Mouse (Mus musculus) limb, embryonic 11.5 days (tissue): ENCODE results near the gene Gm11596. TPM values are rescaled to one million over a fixed set of nuclear protein-coding genes. Genes with fewer than 3 reads are reported as not detected.
"Not testable (repeated sequence)": the region's sequence is repeated elsewhere in the genome, so short reads cannot be mapped to it uniquely, and the experiment has no call there.

Experiments
- ATAC-seq: fragments of 200-750 bp; cut with Nextera tagmentation; 2 replicates; pipeline ENCODE4 v1.8.0; 2017; ENCODE audit warnings: low read depth; ENCODE audit not compliant: insufficient number of reproducible peaks, low FRiP score, low TSS enrichment
- DNase-seq: peaks from one replicate; pipeline ENCODE4 v3.0.0-alpha.2; 2015; ENCODE audit warnings: low spot score
- H3K27ac ChIP-seq: fragments of 300-500 bp; sonication (generic); replicated peaks from 2 replicates; pipeline ENCODE4 v1.5.1; 2014; ENCODE audit warnings: low read depth, mild to moderate bottlenecking, low read length
- H3K27me3 ChIP-seq: fragments of 300-500 bp; sonication (generic); 2 replicates; pipeline ENCODE4 v1.6.1; 2014; ENCODE audit warnings: mild to moderate bottlenecking, low read length, mixed read lengths; ENCODE audit not compliant: control insufficient read depth, insufficient read depth
- H3K36me3 ChIP-seq: fragments of 300-500 bp; sonication (generic); 2 replicates; pipeline ENCODE4 v1.6.1; 2014; ENCODE audit warnings: mild to moderate bottlenecking, low read length, moderate library complexity, mixed read lengths; ENCODE audit not compliant: control insufficient read depth, insufficient read depth
- H3K4me1 ChIP-seq: fragments of 300-500 bp; sonication (generic); 2 replicates; pipeline ENCODE4 v1.6.1; 2014; ENCODE audit warnings: low read length, mixed read lengths; ENCODE audit not compliant: control insufficient read depth, insufficient read depth
- H3K4me2 ChIP-seq: fragments of 300-500 bp; sonication (generic); 2 replicates; pipeline ENCODE4 v1.6.1; 2014; ENCODE audit warnings: low read depth, mild to moderate bottlenecking, moderate library complexity; ENCODE audit not compliant: severe bottlenecking
- H3K4me3 ChIP-seq: fragments of 300-500 bp; sonication (generic); 2 replicates; pipeline ENCODE4 v1.5.1; 2014; ENCODE audit warnings: low read depth, low read length
- H3K9ac ChIP-seq: fragments of 300-500 bp; sonication (generic); 2 replicates; pipeline ENCODE4 v1.6.1; 2014; ENCODE audit warnings: mild to moderate bottlenecking, low read length
- H3K9me3 ChIP-seq: fragments of 300-500 bp; sonication (generic); 2 replicates; pipeline ENCODE4 v1.6.1; 2016; ENCODE audit warnings: low read length; ENCODE audit not compliant: control insufficient read depth
- WGBS: fragments of 180-500 bp; shearing (Covaris S2); extraction: QIAGEN DNeasy Blood & Tissue Kit; methylation state at CpG from one replicate; pipeline ENCODE4 v1.1.7; 2014; 5-methylcytosine and 5-hydroxymethylcytosine counted together
- polyA plus RNA-seq: library from polyadenylated mRNA; unstranded; fragments of >200 nt; fragmentation: Nextera tagmentation; extraction: Ambion mirVana; gene quantifications from 2 replicates; pipeline ENCODE4 v1.2.1, GENCODE M21; 2014

Gm11596 gene
- polyA plus RNA-seq, 1 experiment from 2014 or later: not detected

DNA sequence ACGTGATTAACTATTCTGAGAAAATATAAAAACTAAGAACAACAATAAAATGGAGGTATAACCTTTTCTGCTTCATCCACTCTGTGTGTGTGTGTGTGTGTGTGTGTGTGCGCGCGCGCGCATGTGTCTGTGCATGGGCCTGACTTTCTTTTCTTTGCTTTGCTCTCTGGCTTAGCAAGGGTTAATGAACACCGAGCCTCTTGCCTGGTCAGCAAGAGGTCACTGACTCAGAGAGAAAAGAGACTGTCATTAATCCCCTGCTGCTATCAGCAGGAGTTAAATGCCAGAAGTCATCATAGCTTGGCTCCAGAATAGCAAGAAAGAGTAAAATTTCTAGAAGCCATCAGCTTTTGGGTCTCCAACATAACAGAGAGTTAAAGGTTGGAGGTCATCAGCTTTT, 14.9 kb downstream of the Gm11596 start:
- Histone ChIP-seq H3K36me3 (no peaks in the 10 kb centered on the region), H3K4me3 (no peak overlapping the region), H3K4me2 (no peak overlapping the region), H3K27me3 (no peaks in the 10 kb centered on the region), H3K4me1 (no peaks in the 10 kb centered on the region), H3K9me3 (no peaks in the 10 kb centered on the region), H3K9ac (no peak overlapping the region), H3K27ac (no peak overlapping the region)
- no peak for DNase-seq
- ATAC-seq: no peak
- WGBS: 59% methylated on average over 7 of the region's 7 CpGs

DNA sequence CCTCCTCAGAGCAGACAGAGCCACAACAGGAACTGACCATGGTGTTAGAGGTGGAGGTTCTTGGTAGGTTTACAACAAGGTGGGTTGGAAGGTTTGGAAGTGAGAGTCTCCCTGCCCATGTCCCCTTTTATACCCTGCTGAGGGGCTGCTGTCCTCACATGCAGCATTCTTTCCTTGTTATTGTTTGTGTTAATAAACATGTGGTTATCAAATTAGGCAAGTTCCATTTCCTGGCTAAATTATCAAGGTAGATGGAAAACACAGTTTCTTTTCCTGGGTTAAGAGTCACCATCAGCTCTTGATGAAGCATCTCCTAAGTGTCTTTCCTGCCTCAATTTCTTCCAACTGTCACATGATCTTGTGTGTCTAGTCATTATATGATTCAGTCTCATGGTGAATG, 20.5 kb downstream of the Gm11596 start, which contains the start of gene Gm11595:
Gene Gm11595 (minus strand): TSS at position 101 of the 400 bp plus-strand sequence.
- DNase-seq, H3K4me1 ChIP-seq, H3K9ac ChIP-seq, H3K4me2 ChIP-seq, ATAC-seq, H3K9me3 ChIP-seq, H3K36me3 ChIP-seq, H3K4me3 ChIP-seq, H3K27ac ChIP-seq, H3K27me3 ChIP-seq: not testable (repeated sequence)

DNA sequence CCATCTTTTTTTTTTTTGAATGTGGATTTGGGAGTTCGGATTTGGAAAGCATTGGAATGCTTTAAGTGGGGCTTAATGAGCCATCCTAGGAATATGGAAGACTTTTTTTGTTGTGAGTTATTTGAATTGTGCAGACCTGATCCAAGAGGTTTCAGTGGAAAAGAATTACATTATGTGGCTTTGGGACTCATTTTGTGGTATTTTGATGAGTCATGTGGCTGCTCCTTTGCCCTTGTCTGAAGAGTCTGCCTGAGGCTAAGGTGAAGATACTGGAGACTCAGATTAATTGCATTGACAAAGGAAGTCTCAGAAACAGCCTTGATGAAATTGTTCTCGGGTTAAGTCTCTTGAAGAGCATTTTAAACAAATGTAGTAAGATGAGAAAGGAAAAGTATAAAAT, 24.9 kb downstream of the Gm11596 start:
- Histone ChIP-seq H3K27me3 (no peaks in the 10 kb centered on the region), H3K9me3 (no peaks in the 10 kb centered on the region), H3K4me1 (no peaks in the 10 kb centered on the region), H3K4me3 (no peak overlapping the region), H3K9ac (no peak overlapping the region), H3K36me3 (no peaks in the 10 kb centered on the region), H3K27ac (no peak overlapping the region), H3K4me2 (no peak overlapping the region)
- WGBS: 80% methylated on average over 2 of the region's 2 CpGs
- ATAC-seq: no peak
- DNase-seq: no peak

DNA sequence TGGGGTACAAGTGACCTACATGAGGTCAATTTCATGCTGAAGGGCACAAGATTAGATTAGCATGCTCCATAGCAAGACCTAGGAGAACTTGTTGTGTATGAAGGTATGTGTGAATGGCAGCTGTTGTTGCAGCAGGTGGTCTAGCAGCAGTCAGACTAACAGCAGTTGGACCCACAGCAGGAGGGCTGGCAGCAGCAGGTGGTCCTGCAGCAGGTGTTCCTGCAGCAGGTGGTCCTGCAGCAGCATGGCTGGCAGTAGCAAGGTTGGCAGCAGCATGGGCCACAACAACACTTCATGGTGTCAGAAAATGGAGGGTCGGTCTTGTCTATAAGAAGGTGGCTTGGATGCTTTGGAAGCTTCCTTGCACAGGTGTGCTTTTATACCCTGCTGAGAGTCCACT, 34.4 kb downstream of the Gm11596 start:
- Histone ChIP-seq H3K9me3 (no peaks in the 10 kb centered on the region), H3K4me1 (no peaks in the 10 kb centered on the region), H3K4me3 (no peak overlapping the region), H3K9ac (no peak overlapping the region), H3K36me3 (no peaks in the 10 kb centered on the region), H3K27ac (no peak overlapping the region), H3K27me3 (no peaks in the 10 kb centered on the region), H3K4me2 (no peak overlapping the region)
- 97% methylated on average over 1 of the region's 1 CpGs for WGBS
- DNase-seq (no peak), ATAC-seq (no peak)

DNA sequence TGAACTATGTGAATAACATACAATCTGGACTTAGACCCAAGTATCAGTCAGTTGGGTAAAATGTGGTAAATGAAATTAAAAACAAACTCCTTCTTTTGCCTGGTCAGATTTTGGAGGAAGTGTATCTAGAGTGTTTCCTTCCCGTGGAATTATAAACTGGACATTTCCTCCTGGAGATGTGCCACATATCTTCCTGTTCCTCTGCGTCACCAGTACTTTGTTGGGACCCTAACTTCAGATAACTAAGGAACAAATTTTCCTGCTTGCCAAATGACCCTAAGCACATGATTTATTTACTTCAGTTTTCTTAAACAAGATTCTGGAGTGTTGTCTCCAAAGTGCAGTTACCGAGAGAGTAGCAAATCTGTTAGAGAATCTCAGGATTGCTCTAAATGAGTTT, 49.3 kb downstream of the Gm11596 start:
- Histone ChIP-seq H3K27ac (no peak overlapping the region), H3K9me3 (no peaks in the 10 kb centered on the region), H3K4me2 (no peak overlapping the region), H3K9ac (no peak overlapping the region), H3K4me3 (no peak overlapping the region), H3K4me1 (no peaks in the 10 kb centered on the region), H3K27me3 (no peaks in the 10 kb centered on the region), H3K36me3 (no peaks in the 10 kb centered on the region)
- WGBS: 93% methylated on average over 3 of the region's 3 CpGs
- ATAC-seq (no peak), DNase-seq (no peak)

Other genes with a start within 250 kb of the Gm11596 start
- gene Krtap3-3, start 242.6 kb downstream of the Gm11596 start, polyA plus RNA-seq: not detected in 2 replicates
- gene Krtap3-2, start 236.6 kb downstream of the Gm11596 start, polyA plus RNA-seq: not detected in 2 replicates
- not detected in 2 replicates for gene Gm11939, start 234.0 kb downstream of the Gm11596 start, polyA plus RNA-seq
- not detected in 2 replicates for gene Krtap3-1, start 226.8 kb downstream of the Gm11596 start, polyA plus RNA-seq
- gene Krtap1-5, start 212.5 kb downstream of the Gm11596 start, polyA plus RNA-seq: not detected in 2 replicates
- gene Krtap1-4, start 209.8 kb downstream of the Gm11596 start, polyA plus RNA-seq: not detected in 2 replicates
- not detected in 2 replicates for gene Krtap1-3, start 202.1 kb downstream of the Gm11596 start, polyA plus RNA-seq
- not detected in 2 replicates for gene Krtap9-3, start 195.4 kb downstream of the Gm11596 start, polyA plus RNA-seq
- not detected in 2 replicates for gene Gm11938, start 190.2 kb downstream of the Gm11596 start, polyA plus RNA-seq
- gene Gm11937, start 183.3 kb downstream of the Gm11596 start, polyA plus RNA-seq: not detected in 2 replicates
- not detected in 2 replicates for gene Krtap2-4, start 178.6 kb downstream of the Gm11596 start, polyA plus RNA-seq
- gene Gm11562, start 173.0 kb downstream of the Gm11596 start, polyA plus RNA-seq: not detected in 2 replicates
- not detected in 2 replicates for gene Krtap4-1, start 165.2 kb downstream of the Gm11596 start, polyA plus RNA-seq
- not detected in 2 replicates for gene Krtap4-2, start 158.4 kb downstream of the Gm11596 start, polyA plus RNA-seq
- gene Krtap4-7, start 149.4 kb downstream of the Gm11596 start, polyA plus RNA-seq: not detected in 2 replicates
- gene Gm11555, start 143.2 kb downstream of the Gm11596 start, polyA plus RNA-seq: not detected in 2 replicates
- not detected in 2 replicates for gene Gm11563, start 134.5 kb downstream of the Gm11596 start, polyA plus RNA-seq
- not detected in 2 replicates for gene Krtap4-6, start 127.5 kb downstream of the Gm11596 start, polyA plus RNA-seq
- not detected in 2 replicates for gene Gm14190, start 102.7 kb downstream of the Gm11596 start, polyA plus RNA-seq
- not detected in 2 replicates for gene Gm14180, start 59.2 kb downstream of the Gm11596 start, polyA plus RNA-seq
- not detected in 2 replicates for gene Gm11595, start 20.6 kb downstream of the Gm11596 start, polyA plus RNA-seq
- gene Krtap4-8, start 12.8 kb downstream of the Gm11596 start, polyA plus RNA-seq: not detected in 2 replicates
- gene Krtap4-9, start 8.3 kb downstream of the Gm11596 start, polyA plus RNA-seq: not detected in 2 replicates
- gene Gm11569, start 5.5 kb upstream of the Gm11596 start, polyA plus RNA-seq: not detected in 2 replicates
- not detected in 2 replicates for gene Gm11554, start 11.0 kb upstream of the Gm11596 start, polyA plus RNA-seq
- gene Krtap4-13, start 16.4 kb upstream of the Gm11596 start, polyA plus RNA-seq: not detected in 2 replicates
- gene Gm11564, start 22.2 kb upstream of the Gm11596 start, polyA plus RNA-seq: not detected in 2 replicates
- not detected in 2 replicates for gene 2300003K06Rik, start 44.6 kb upstream of the Gm11596 start, polyA plus RNA-seq
- gene Krtap4-16, start 58.1 kb upstream of the Gm11596 start, polyA plus RNA-seq: not detected in 2 replicates
- gene Gm11568, start 64.5 kb upstream of the Gm11596 start, polyA plus RNA-seq: not detected in 2 replicates
- gene Gm11559, start 71.0 kb upstream of the Gm11596 start, polyA plus RNA-seq: not detected in 2 replicates
- not detected in 2 replicates for gene Krtap9-1, start 79.9 kb upstream of the Gm11596 start, polyA plus RNA-seq
- not detected in 2 replicates for gene Gm11567, start 85.7 kb upstream of the Gm11596 start, polyA plus RNA-seq
- gene Krtap31-1, start 114.5 kb upstream of the Gm11596 start, polyA plus RNA-seq: not detected in 2 replicates
- gene Gm11565, start 121.3 kb upstream of the Gm11596 start, polyA plus RNA-seq: not detected in 2 replicates
- not detected in 2 replicates for gene Krtap31-2, start 142.8 kb upstream of the Gm11596 start, polyA plus RNA-seq
- gene Krtap9-5, start 155.0 kb upstream of the Gm11596 start, polyA plus RNA-seq: not detected in 2 replicates
- gene Krtap29-1, start 185.6 kb upstream of the Gm11596 start, polyA plus RNA-seq: not detected in 2 replicates
- gene Krtap16-1, start 193.1 kb upstream of the Gm11596 start, polyA plus RNA-seq: not detected in 2 replicates
- gene Krtap17-1, start 200.5 kb upstream of the Gm11596 start, polyA plus RNA-seq: 0.48 and 1.0 TPM in 2 replicates
- gene Krt33a, start 222.7 kb upstream of the Gm11596 start, polyA plus RNA-seq: not detected in 2 replicates
- gene Krt33b, start 236.4 kb upstream of the Gm11596 start, polyA plus RNA-seq: 0.15 and 0.16 TPM in 2 replicates
- not detected in 2 replicates for gene Krt34, start 248.1 kb upstream of the Gm11596 start, polyA plus RNA-seq